Mouse (Mus musculus) midbrain, embryonic 13.5 days (tissue): ENCODE measurements around the gene Dlgap4. TPM values are rescaled to one million over a fixed set of nuclear protein-coding genes. Genes with fewer than 3 reads are reported as not detected.

Experiments used
- ATAC-seq: fragments of 200-750 bp; cut with Nextera tagmentation; 2 replicates; pipeline ENCODE4 v1.8.0; 2017; ENCODE audit warnings: mild to moderate bottlenecking, moderate TSS enrichment, moderate library complexity
- H3K27ac ChIP-seq: fragments of 300-500 bp; sonication (generic); 2 replicates; pipeline ENCODE4 v1.5.1; 2015; ENCODE audit warnings: inconsistent platforms, mild to moderate bottlenecking, moderate library complexity
- H3K27me3 ChIP-seq: fragments of 300-500 bp; sonication (generic); 2 replicates; pipeline ENCODE4 v1.6.1; 2015; ENCODE audit warnings: mild to moderate bottlenecking, inconsistent platforms
- H3K36me3 ChIP-seq: fragments of 300-500 bp; sonication (generic); 2 replicates; pipeline ENCODE4 v1.6.1; 2015; ENCODE audit warnings: mild to moderate bottlenecking, inconsistent platforms
- H3K4me1 ChIP-seq: fragments of 300-500 bp; sonication (generic); replicated peaks from 2 replicates; pipeline ENCODE4 v1.6.1; 2015; ENCODE audit warnings: inconsistent platforms
- H3K4me2 ChIP-seq: fragments of 300-500 bp; sonication (generic); replicated peaks from 2 replicates; pipeline ENCODE4 v1.6.1; 2015; ENCODE audit warnings: moderate library complexity, mild to moderate bottlenecking, inconsistent platforms
- H3K4me3 ChIP-seq: fragments of 300-500 bp; sonication (generic); replicated peaks from 2 replicates; pipeline ENCODE4 v1.5.1; 2015; ENCODE audit warnings: mild to moderate bottlenecking, inconsistent platforms
- H3K9ac ChIP-seq: fragments of 300-500 bp; sonication (generic); replicated peaks from 2 replicates; pipeline ENCODE4 v1.6.1; 2015; ENCODE audit warnings: mild to moderate bottlenecking, inconsistent platforms
- H3K9me3 ChIP-seq: fragments of 300-500 bp; sonication (generic); 2 replicates; pipeline ENCODE4 v1.6.1; 2016; ENCODE audit warnings: mild to moderate bottlenecking, inconsistent platforms
- WGBS: fragments of 180-500 bp; shearing (Covaris S2); methylation state at CpG from one replicate; pipeline ENCODE4 v1.1.7; 2015; 5-methylcytosine and 5-hydroxymethylcytosine counted together
- polyA plus RNA-seq: library from polyadenylated mRNA; unstranded; fragments of >200 nt; fragmentation: Nextera tagmentation; extraction: Ambion mirVana; gene quantifications from 2 replicates; pipeline ENCODE4 v1.2.1, GENCODE M21; 2015

The Dlgap4 gene
- polyA plus RNA-seq, 1 experiment from 2014 or later = 242 TPM

- Histone ChIP-seq H3K4me2 (no peak overlapping the region), H3K4me1 (peaks cover 13% of the 10 kb centered on the region), H3K27ac (no peak overlapping the region), H3K27me3 (no peaks in the 10 kb centered on the region), H3K9ac (no peak overlapping the region), H3K4me3 (no peak overlapping the region), H3K9me3 (no peaks in the 10 kb centered on the region), H3K36me3 (no peaks in the 10 kb centered on the region)
- no peak for ATAC-seq
- WGBS = 72% methylated on average over 6 of the region's 6 CpGs
These were observed 31.6 kb downstream of the Dlgap4 start for GRCm38 (mm10) chr2:156645145-156645544.

DNA sequence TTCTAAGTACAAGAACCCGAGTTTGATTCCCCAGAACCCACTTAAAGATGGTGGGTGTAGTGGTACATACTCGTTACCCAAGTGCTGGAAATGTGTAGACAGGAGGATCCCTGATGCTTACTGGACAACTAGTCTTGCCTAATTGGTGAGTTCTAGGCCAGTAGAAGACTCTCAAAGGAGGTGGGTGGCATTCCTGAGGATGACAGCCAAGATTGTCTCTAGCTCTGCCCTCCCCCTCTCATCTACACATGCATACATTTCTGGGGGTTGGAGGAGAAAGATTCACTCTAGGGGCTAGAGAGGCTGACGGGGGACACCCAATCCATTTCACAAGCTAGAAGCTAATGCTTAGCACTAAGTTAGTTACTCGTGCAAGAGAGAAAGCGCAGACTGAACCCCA lies 33.4 kb downstream of the Dlgap4 start:
- WGBS = 76% methylated on average over 5 of the region's 5 CpGs
- no peak overlapping the region for H3K4me3 ChIP-seq
- peaks cover 19% of the 10 kb centered on the region for H3K4me1 ChIP-seq
- H3K9me3 ChIP-seq = no peaks in the 10 kb centered on the region
- no peaks in the 10 kb centered on the region for H3K36me3 ChIP-seq
- H3K27me3 ChIP-seq = no peaks in the 10 kb centered on the region
- H3K4me2 ChIP-seq = no peak overlapping the region
- no peak overlapping the region for H3K9ac ChIP-seq
- no peak overlapping the region for H3K27ac ChIP-seq
- no peak for ATAC-seq

- H3K27me3 ChIP-seq = no peaks in the 10 kb centered on the region
- no peak overlapping the region for H3K4me2 ChIP-seq
- H3K4me1 ChIP-seq = peaks cover 18% of the 10 kb centered on the region
- ATAC-seq = no peak
- H3K9me3 ChIP-seq = no peaks in the 10 kb centered on the region
- H3K36me3 ChIP-seq = no peaks in the 10 kb centered on the region
- no peak overlapping the region for H3K27ac ChIP-seq
- H3K9ac ChIP-seq = no peak overlapping the region
- no peak overlapping the region for H3K4me3 ChIP-seq
- 80% methylated on average over 5 of the region's 5 CpGs for WGBS
These were observed 34.5 kb downstream of the Dlgap4 start for GRCm38 (mm10) chr2:156648042-156648441.

- ATAC-seq = no peak
- Histone ChIP-seq H3K9me3 (no peaks in the 10 kb centered on the region), H3K4me1 (peaks cover 12% of the 10 kb centered on the region; the same call in 1 of the 2 replicates), H3K4me2 (no peak overlapping the region), H3K9ac (no peak overlapping the region), H3K27me3 (no peaks in the 10 kb centered on the region), H3K4me3 (no peak overlapping the region), H3K27ac (no peak overlapping the region), H3K36me3 (no peaks in the 10 kb centered on the region)
- 81% methylated on average over 5 of the region's 5 CpGs for WGBS
These were observed 35.9 kb downstream of the Dlgap4 start for GRCm38 (mm10) chr2:156649450-156649849.

DNA sequence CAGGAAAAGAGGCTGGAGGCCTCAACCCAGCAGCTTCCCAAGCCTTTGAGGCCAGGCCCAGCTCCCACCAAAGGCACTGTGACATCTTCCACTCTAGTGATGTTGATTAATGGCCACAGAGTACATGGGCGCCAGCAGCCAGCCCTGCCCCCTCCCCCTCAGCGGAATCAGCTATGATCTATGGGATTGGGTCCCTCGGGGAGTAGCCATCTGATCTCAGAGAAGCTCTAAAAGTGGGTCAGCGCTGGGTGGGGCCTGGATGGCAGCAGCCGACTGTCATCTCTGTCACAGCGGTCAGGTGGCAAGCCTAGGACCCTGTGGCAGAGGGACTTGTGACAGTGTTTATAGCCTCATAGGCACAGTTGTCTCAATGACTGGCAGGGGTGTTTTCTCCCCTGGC lies 37.5 kb downstream of the Dlgap4 start:
- Histone ChIP-seq H3K4me1 (peaks cover 12% of the 10 kb centered on the region; the same call in 1 of the 2 replicates), H3K27me3 (no peaks in the 10 kb centered on the region), H3K4me2 (no peak overlapping the region), H3K4me3 (no peak overlapping the region), H3K36me3 (no peaks in the 10 kb centered on the region), H3K9ac (no peak overlapping the region), H3K9me3 (no peaks in the 10 kb centered on the region), H3K27ac (no peak overlapping the region)
- 71% methylated on average over 6 of the region's 6 CpGs for WGBS
- ATAC-seq = no peak

DNA sequence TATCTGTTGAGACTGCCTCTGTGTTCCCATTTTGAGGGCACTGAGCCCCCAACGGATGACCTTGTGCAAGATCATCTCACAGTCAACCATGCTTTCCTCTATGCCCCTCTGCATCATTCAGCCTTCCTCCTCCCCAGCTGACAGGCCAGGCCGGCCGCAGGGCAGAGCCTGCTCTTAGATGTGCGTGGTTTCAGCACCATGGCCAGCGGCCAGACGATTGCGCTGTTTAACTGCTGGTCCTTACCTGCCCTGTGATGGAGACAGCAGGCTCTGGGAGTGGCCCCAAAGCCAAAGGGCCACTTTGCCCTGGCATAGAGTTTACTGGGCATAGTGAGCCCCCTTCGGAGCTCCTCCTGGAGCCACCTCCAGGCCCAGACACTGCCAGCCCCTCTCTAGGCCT lies 39.3 kb downstream of the Dlgap4 start:
- 0 out of 2 replicates have a peak, but pooled peaks cover 9% of the 10 kb centered on the region for H3K4me1 ChIP-seq
- ATAC-seq = no peak
- no peaks in the 10 kb centered on the region for H3K9me3 ChIP-seq
- H3K36me3 ChIP-seq = no peaks in the 10 kb centered on the region
- 12% methylated on average over 8 of the region's 8 CpGs for WGBS
- H3K4me2 ChIP-seq = no peak overlapping the region
- no peaks in the 10 kb centered on the region for H3K27me3 ChIP-seq
- H3K4me3 ChIP-seq = no peak overlapping the region
- no peak overlapping the region for H3K9ac ChIP-seq
- no peak overlapping the region for H3K27ac ChIP-seq

- no peaks in the 10 kb centered on the region for H3K36me3 ChIP-seq
- H3K9ac ChIP-seq = no peak overlapping the region
- H3K27ac ChIP-seq = no peak overlapping the region
- 0 out of 2 replicates have a peak, but pooled peaks cover 9% of the 10 kb centered on the region for H3K4me1 ChIP-seq
- H3K9me3 ChIP-seq = no peaks in the 10 kb centered on the region
- H3K4me3 ChIP-seq = no peak overlapping the region
- H3K27me3 ChIP-seq = no peaks in the 10 kb centered on the region
- ATAC-seq = no peak
- WGBS = 73% methylated on average over 5 of the region's 5 CpGs
- H3K4me2 ChIP-seq = no peak overlapping the region
These were observed 40.6 kb downstream of the Dlgap4 start for GRCm38 (mm10) chr2:156654148-156654547.

DNA sequence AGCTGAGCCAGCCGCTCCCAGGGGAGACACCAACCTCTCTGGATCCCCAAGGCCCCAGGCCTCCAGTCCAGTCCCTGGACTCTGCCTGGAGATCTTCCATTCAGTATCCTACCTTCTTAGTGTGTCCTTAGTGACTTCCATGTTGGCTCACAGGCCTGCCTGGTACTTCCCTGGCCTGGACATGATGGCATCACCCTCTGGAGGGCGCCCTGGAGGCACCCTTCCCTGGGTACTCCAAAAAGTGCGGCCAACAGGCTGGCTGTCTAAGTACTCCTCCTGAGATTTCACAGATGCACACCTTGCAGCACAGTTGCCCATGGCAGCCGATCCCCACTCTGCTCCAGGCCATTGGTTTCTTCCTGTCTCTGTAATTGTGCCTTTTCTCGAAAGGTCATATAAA lies 42.1 kb downstream of the Dlgap4 start:
- H3K36me3 ChIP-seq = no peaks in the 10 kb centered on the region
- H3K9ac ChIP-seq = no peak overlapping the region
- no peak overlapping the region for H3K4me2 ChIP-seq
- H3K4me1 ChIP-seq = 0 out of 2 replicates have a peak, but pooled peaks cover 9% of the 10 kb centered on the region
- H3K4me3 ChIP-seq = no peak overlapping the region
- no peaks in the 10 kb centered on the region for H3K27me3 ChIP-seq
- WGBS = 66% methylated on average over 5 of the region's 5 CpGs
- ATAC-seq = no peak
- no peaks in the 10 kb centered on the region for H3K9me3 ChIP-seq
- no peak overlapping the region for H3K27ac ChIP-seq

DNA sequence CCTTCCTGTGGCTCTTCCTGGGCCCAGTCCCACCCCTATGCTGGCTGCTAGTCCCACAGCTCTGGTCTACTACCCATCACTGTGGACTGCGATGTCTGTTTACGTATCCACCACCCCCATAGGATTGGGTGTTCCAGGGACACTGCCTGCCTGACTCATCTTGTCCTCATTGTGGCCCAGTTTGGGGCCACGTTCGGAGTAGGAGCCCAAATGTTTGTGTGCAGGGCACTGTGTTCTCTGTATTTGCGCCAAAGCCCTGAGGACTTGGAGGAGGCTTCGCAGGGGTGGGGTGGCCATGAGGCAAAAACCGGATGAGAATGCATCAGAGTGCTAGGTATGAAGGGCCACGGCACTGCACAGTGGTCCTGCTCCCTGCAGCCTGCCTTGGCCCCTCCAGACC lies 44.0 kb downstream of the Dlgap4 start:
- Histone ChIP-seq H3K4me2 (no peak overlapping the region), H3K36me3 (no peaks in the 10 kb centered on the region), H3K9ac (no peak overlapping the region), H3K9me3 (no peaks in the 10 kb centered on the region), H3K4me3 (no peak overlapping the region), H3K27ac (no peak overlapping the region), H3K4me1 (0 out of 2 replicates have a peak, but pooled peaks cover 3% of the 10 kb centered on the region), H3K27me3 (no peaks in the 10 kb centered on the region)
- ATAC-seq = no peak
- 92% methylated on average over 8 of the region's 8 CpGs for WGBS

DNA sequence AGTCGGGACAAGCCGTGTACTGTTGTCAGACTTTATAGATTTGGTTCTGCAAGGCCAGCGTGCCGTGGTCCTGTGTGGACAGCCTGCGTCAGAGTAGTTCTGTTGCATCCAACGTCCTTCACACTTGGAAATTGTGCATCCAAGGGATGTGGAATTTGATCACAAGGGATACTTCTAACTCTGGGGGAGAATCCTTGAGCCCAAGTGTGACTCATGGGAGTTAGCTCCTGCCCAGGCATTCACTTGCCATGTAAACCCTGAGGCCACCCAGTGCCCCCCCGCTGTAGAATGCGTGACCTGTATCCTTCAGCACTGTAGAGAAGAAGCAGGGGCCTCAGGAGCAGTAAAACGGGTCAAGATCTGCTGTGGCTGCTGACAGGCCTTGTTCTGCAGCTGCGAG lies 44.7 kb downstream of the Dlgap4 start:
- H3K9ac ChIP-seq = no peak overlapping the region
- no peak overlapping the region for H3K4me2 ChIP-seq
- WGBS = 90% methylated on average over 10 of the region's 10 CpGs
- no peaks in the 10 kb centered on the region for H3K4me1 ChIP-seq
- no peaks in the 10 kb centered on the region for H3K9me3 ChIP-seq
- H3K4me3 ChIP-seq = no peak overlapping the region
- no peaks in the 10 kb centered on the region for H3K27me3 ChIP-seq
- no peak overlapping the region for H3K27ac ChIP-seq
- H3K36me3 ChIP-seq = no peaks in the 10 kb centered on the region
- no peak for ATAC-seq

DNA sequence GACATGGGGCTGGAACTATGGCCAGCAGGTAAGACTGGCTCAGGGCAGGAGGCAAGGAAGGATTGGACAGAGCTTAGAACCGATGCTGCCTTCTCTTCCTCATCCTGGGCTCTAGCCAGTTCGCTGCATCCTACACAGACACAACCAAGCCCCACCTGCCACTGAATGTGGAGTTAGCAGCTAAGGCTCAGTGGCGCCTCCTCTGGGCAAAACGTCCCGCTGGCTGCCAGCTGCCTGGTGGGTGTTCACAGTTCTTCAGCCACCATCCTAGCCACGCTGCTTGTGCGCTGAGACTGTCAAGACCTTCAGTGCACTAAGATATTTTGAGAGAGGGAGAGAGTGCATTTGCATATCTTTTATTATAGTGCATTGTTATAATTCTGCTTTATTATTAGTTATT lies 45.2 kb downstream of the Dlgap4 start:
- no peak for ATAC-seq
- WGBS = 61% methylated on average over 7 of the region's 7 CpGs
- Histone ChIP-seq H3K36me3 (no peaks in the 10 kb centered on the region), H3K4me1 (0 out of 2 replicates have a peak, but pooled peaks cover under 1% of the 10 kb centered on the region), H3K4me2 (no peak overlapping the region), H3K9me3 (no peaks in the 10 kb centered on the region), H3K27me3 (no peaks in the 10 kb centered on the region), H3K9ac (no peak overlapping the region), H3K4me3 (no peak overlapping the region), H3K27ac (no peak overlapping the region)

- H3K27ac ChIP-seq = no peak overlapping the region
- no peak overlapping the region for H3K4me2 ChIP-seq
- no peaks in the 10 kb centered on the region for H3K27me3 ChIP-seq
- peaks cover 12% of the 10 kb centered on the region for H3K4me1 ChIP-seq
- no peak overlapping the region for H3K4me3 ChIP-seq
- no peak for ATAC-seq
- no peak overlapping the region for H3K9ac ChIP-seq
- H3K9me3 ChIP-seq = no peaks in the 10 kb centered on the region
- no peaks in the 10 kb centered on the region for H3K36me3 ChIP-seq
- WGBS = 78% methylated on average over 6 of the region's 6 CpGs
These were observed 46.5 kb downstream of the Dlgap4 start for GRCm38 (mm10) chr2:156659981-156660380.

DNA sequence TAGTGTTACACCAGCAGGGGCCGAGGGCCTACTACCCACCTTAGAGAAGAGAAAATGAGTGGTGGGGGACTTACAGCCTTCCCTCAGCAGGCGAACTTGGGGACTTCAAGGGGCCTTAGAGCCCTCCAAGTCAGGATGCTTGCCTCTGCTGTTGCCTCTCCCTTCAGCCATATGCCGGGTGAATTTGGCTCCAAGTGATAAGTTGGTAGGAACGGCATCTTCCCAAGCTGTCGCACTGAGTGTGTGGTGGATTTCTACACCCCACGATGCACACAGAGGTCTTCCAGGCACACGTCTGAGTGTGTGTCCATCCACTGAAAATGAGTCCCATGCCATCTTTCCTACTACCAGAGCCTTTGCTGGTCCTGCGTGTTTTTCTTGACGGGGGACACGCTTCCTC lies 49.7 kb downstream of the Dlgap4 start:
- Histone ChIP-seq H3K27me3 (no peaks in the 10 kb centered on the region), H3K36me3 (no peaks in the 10 kb centered on the region), H3K4me1 (peaks cover 29% of the 10 kb centered on the region), H3K9me3 (no peaks in the 10 kb centered on the region), H3K9ac (no peak overlapping the region), H3K4me2 (no peak overlapping the region), H3K4me3 (no peak overlapping the region), H3K27ac (no peak overlapping the region)
- 87% methylated on average over 10 of the region's 10 CpGs for WGBS
- ATAC-seq = no peak
